Mouse (Mus musculus) cerebellum, adult 8-10 months (tissue): Measurements from ENCODE around the gene Wnt7a.
A peak's percentile ranks its signal among the peaks of the same experiment; 100 is the strongest.

Experiments used
- DNase-seq: peaks from one replicate; pipeline ENCODE4 v3.0.0; 2022

The Wnt7a gene

DNA sequence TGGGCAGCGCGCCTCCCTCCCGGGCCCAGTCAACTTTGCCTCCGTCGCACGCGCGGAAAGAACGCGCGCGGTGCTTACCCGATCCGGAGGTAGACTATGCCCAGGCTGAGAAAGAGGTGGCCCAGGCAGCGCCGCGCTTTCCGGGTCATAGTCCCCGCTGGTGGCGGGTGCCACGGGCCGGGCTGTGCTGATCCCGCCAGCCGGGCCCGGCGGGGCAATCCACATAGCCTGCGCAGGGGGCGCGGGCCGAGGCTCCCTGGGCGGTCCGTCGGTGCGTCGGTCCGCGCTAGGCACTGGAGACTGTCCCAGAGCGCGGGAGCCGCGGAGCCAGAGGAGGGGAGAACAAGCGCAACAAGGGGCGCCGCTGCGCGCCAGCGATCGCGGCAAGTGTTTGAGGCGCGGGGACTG, at the start of gene Wnt7a:
TSS of gene Wnt7a (minus strand) at position 403 of the 408 bp plus-strand sequence.
- peak; percentile 72 for DNase-seq

DNA sequence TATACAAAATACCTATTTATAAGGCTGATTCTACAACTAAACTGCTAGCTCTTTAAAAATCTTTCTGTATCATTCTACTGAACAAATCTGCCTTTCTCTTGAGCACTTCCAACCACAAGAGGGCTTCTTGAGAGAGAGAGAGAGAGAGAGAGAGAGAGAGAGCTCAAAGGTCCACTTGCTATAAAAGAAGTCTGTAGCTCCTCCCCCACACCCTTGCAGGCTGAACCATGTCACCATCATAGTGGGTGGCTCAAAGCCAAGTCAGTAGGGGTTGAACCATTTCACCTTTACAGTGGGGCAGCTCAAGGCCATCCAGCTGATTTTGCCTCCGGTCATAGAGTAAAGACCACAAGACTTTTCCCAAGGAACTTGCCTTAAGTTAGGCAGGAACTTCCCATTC, 48.3 kb upstream of the Wnt7a start:
- no peak for DNase-seq

GRCm38 (mm10) chr6:91454546-91454945, 43.4 kb upstream of the Wnt7a start:
- no peak for DNase-seq

DNA sequence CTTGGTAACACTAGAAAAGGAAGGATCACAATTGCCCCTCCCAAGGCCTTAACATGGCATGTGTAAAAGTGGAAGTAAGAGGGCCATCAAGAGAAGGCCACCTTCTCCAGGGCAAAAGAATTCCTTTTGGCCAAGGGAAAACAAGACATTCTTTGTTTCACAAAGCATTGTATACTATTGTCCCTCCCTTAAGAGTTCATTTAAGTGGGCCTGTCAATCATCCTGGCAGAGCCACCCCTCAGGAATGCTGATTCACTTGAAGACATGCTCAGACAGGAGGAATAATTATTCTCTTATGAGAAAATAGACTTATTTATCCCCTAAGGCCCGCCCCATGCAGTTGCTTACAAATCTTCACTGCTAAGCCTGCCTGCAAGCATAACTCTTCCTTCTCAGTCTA, 40.9 kb upstream of the Wnt7a start:
- DNase-seq: no peak

- no peak for DNase-seq
Observed at GRCm38 (mm10) chr6:91449472-91450225, 38.5 kb upstream of the Wnt7a start.

- no peak for DNase-seq
Observed at GRCm38 (mm10) chr6:91445316-91445715, 34.2 kb upstream of the Wnt7a start.

- no peak for DNase-seq
Observed at GRCm38 (mm10) chr6:91441145-91441662, 30.0 kb upstream of the Wnt7a start.

DNA sequence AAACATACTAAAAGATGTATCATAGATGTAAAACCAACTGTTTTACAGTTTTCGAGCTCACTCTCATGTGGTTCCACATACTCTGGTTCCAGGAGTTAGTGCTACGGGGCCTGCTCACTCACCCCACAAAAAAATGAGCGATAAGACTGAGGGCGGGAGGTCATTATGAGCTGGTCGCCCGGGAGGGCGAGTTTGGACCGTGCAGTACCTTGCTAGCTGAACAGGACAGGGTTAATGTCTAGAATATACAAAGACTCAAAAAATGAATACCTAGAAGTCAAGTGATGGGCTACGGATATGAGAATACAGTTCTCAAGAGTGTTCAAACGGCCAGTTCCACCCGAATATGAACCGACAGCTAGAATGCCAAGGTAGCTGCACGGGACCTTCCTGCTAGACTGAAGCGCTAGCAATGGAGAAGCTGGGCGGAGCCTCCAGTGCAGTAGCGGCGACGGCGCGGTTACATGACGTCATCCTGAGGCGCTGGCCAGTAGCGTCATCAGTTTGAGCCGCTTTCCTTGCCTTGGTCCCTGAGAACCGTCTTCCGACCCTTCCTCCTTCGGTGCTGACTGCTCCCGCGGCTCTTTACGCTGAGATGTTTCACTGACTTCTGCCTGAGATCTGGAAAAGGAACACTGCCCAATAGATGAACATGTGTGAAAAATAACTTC, 29.4 kb upstream of the Wnt7a start:
- DNase-seq: peak; percentile 95

DNA sequence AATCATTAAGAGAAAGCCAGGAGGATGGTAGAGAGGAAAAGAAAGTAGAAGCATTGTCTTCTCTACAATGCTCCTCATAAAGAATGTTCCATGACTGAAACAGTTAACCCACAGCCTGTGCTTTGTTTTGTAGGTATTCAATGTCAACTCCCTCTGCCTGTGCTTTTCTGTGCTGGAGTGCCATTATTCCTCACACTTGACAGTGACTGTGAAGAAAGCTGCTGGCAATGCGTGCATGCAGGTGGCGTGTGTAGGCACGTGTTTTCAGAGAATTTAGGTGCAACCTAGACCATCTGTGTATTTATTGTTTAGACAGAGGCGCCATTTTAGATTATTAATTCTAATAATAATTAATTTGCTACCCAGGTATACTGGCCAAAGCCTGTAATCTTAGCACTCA, 13.0 kb upstream of the Wnt7a start:
- no peak for DNase-seq

GRCm38 (mm10) chr6:91421629-91422028, 10.5 kb upstream of the Wnt7a start:
- DNase-seq: no peak

GRCm38 (mm10) chr6:91417291-91417845, 6.2 kb upstream of the Wnt7a start:
- DNase-seq: no peak

DNA sequence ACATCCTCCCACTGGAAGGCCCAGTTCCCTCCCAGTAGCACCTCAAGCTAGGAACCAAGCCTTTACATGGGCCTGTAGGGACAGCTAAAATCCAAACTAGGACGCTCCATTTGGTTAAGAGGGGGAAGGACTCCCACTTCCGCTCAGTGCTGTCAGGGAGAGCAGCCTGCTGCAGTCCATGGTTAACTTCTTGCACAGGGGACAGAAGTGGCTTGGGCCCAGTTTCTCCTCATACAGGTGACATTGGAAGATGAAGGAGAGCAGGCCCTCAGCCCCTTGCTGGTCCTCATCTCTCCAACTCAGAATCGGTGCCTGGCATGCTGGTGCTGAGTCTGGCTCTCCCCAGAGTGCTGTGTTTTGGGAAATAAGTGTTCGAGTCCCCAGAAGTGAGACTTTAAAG, 5.0 kb upstream of the Wnt7a start:
- peak; percentile 3 for DNase-seq

GRCm38 (mm10) chr6:91414890-91415289, 3.7 kb upstream of the Wnt7a start:
- peak; percentile 57 for DNase-seq

DNA sequence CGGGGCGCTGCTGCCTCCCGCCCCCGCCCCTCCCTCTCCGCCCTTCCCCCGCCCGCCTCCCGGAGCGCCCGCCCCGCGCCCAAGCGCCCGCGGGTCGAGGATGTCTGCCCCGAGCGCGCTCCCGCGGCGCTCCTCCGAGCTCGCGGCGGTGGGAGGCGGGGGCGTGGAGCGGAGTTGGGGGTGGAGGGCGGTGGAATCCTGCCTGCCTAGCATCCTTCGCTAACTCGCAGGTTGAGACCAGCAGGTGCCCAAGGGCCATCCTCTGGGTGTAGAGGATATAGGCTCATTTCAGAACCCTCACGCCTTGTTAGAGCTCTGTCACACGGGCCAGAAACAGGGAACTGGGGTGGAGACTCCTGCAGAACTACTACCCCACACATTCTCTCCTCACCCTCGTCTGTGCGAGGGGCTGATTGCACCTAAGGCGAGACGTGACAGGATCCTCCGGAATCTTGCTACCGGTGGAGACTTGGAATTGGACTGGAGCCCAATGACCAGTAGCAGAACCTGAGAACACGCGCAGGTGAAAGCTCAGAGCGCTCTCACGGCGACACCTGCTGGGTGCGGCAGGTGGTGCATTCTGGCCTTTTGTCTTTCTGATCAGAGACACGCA, 312 bp upstream of the Wnt7a start:
- peak; percentile 96 for DNase-seq

- DNase-seq: peak; percentile 53
Observed at GRCm38 (mm10) chr6:91410168-91410780, 889 bp downstream of the Wnt7a start.

- peak; percentile 67 for DNase-seq
Observed at GRCm38 (mm10) chr6:91409448-91410167, 1.6 kb downstream of the Wnt7a start.

GRCm38 (mm10) chr6:91408616-91409015, 2.5 kb downstream of the Wnt7a start:
- DNase-seq: peak; percentile 80

GRCm38 (mm10) chr6:91401591-91401990, 9.6 kb downstream of the Wnt7a start:
- DNase-seq: no peak

- DNase-seq: no peak
Observed at GRCm38 (mm10) chr6:91400514-91400913, 10.6 kb downstream of the Wnt7a start.

GRCm38 (mm10) chr6:91392475-91393174, 18.5 kb downstream of the Wnt7a start:
- no peak for DNase-seq

DNA sequence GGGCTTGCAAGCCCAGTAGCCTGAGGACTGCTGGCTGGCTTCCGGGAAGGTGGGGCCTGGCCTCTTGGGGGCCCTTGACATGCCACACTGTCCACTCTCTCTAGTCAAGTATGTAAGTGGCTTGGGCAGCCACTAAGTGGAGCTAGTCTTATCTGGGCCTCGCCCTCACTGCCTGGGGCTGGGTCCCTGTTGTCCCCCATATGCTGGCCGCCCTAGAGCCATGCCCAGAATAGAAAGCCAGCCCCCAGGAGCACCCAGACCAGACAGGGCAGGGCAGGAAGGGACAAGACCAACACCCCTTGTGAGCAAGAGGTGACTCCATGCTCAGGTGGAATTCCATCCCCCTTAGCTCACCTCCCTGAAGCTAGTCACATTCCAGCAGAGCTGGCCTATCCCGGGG, 22.0 kb downstream of the Wnt7a start:
- DNase-seq: no peak

GRCm38 (mm10) chr6:91384415-91384814, 26.7 kb downstream of the Wnt7a start:
- no peak for DNase-seq
